Mouse (Mus musculus) embryonic facial prominence, embryonic 10.5 days (tissue): ENCODE results near the gene Dsp. TPM values are rescaled to one million over a fixed set of nuclear protein-coding genes. Genes with fewer than 3 reads are reported as not detected.

Experiments
- polyA plus RNA-seq: library from polyadenylated mRNA; unstranded; fragments of >200 nt; fragmentation: Nextera tagmentation; extraction: Ambion mirVana; gene quantifications from 2 replicates; pipeline ENCODE4 v1.2.1, GENCODE M21; 2016

The Dsp gene
- polyA plus RNA-seq, 1 experiment from 2014 or later, result 3.6 TPM

Other genes with a start within 250 kb of the Dsp start
- gene Ssr1, start 157.1 kb upstream of the Dsp start, polyA plus RNA-seq, result 107 and 110 TPM in 2 replicates
- gene Riok1, start 114.3 kb upstream of the Dsp start, polyA plus RNA-seq, result 58.4 and 61.8 TPM in 2 replicates
- 0.65 and 1.1 TPM in 2 replicates for gene Cage1, start 114.2 kb upstream of the Dsp start, polyA plus RNA-seq
- 35.2 and 36.2 TPM in 2 replicates for gene Snrnp48, start 53.6 kb downstream of the Dsp start, polyA plus RNA-seq
- gene Bmp6, start 193.8 kb downstream of the Dsp start, polyA plus RNA-seq, result 0.67 and 0.75 TPM in 2 replicates